Mouse (Mus musculus) retina, postnatal 7 days (tissue): ENCODE measurements around the gene Olfr107.

ENCODE experiments used
- DNase-seq: peaks from one replicate; pipeline ENCODE4 v3.0.0-alpha.2; 2012; ENCODE audit warnings: low read depth, low spot score

Olfr107 gene

DNA sequence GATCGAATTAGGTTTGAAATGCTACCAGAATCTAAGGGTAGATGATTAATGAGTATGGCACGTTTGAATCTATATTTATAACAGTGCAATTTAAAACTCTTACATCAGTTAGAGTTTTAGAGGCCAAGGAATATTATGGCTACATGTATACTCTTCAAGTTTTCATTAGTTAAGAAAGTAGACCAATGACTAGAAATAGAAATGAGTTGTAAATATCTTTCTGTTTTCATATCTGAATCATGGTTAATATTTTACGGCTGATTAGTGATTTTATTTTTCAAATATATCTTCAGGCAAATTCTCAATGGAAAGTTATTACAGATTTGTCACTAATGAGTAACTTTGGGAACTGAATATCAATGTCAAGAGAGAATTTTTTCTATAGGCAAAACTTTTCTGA, at the start of gene Olfr107:
TSS of gene Olfr107 (plus strand) at position 301 of the 400 bp plus-strand sequence.
- no peak for DNase-seq

DNA sequence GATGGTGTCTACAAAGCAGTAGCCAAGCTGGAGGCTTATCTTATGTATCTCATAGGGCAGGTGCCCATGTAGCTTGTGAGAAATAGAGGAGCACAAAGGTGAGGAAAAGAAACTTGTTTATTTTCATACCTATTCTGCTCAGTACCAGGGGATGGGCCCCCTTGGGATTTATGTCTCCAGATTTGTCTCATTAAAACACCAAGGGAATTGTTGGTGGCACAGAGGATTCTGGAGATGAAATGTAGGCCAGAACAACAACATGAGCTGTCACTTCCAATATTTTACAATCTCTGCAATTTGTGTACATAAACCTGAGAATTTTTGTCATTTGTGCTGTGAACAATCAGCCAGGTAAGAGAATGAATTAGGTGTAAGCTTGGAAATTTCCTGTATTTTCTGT, 39.7 kb upstream of the Olfr107 start, which contains the start of gene Olfr104-ps:
TSS of gene Olfr104-ps (plus strand) at position 301 of the 400 bp plus-strand sequence.
- no peak for DNase-seq

DNA sequence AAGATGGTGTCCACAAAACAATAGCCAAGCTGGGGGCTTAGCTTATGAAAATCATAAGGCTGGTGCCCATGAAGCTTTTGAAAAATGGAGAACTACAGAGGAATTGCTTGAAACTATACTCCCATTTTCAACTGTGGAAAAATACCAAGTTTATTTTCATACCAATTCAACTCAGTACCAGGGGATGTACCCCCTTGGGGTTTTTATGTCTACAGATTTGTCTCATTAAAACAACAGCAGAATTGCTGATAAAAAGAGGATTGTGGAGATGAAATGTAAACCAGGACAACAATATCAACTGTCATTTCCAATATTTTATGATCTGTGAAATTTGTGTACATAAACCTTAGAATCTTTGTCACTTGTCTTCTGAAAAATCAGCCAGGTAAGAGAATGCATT, 20.3 kb upstream of the Olfr107 start, which contains the start of gene Olfr105-ps:
TSS of gene Olfr105-ps (plus strand) at position 301 of the 400 bp plus-strand sequence.
- DNase-seq = no peak

DNA sequence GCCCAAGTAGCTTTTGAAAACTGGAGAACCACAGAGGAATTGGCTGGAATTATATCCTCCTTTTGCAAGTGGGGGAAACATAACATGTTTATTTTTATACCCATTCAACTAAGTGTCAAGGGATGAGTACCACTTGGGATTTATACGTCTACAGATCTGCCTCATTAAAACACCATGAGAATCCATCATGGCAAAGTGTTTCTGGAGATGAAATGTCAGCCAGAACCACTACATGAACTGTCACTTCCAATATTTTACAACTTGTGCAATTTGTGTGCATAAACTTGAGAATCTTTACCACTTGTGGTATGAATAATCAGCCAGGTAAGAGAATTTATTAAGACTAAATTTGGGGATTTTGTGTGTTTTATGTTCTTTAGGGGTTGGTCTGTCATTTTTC, 8.9 kb upstream of the Olfr107 start, which contains the start of gene Olfr106-ps:
TSS of gene Olfr106-ps (plus strand) at position 301 of the 400 bp plus-strand sequence.
- no peak for DNase-seq

- DNase-seq = no peak
Observed at GRCm38 (mm10) chr17:37413380-37413779, 14.4 kb downstream of the Olfr107 start.

DNA sequence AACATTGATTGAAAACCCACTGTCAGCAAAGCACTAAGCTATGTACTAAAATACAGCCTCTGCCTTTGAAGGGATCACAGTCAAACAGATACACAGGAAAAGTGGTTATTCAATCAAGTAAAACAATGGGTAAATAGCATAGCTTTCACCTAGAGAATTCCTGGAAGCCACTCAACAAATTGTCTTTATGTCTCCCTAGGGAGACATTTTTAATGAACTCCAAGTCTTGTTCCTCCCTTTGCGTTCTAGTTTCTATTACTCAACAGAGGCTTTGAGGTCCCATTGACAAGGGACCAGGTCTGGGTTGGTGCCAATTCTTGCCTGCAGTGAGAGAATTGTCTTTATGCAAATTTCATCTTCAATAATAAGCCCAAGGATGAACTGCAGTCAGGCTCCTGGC, 46.2 kb downstream of the Olfr107 start, which contains the start of gene Olfr108:
TSS of gene Olfr108 (plus strand) at position 301 of the 400 bp plus-strand sequence.
- no peak for DNase-seq
